Mouse (Mus musculus) layer of hippocampus, adult 18-20 months (tissue): ENCODE data around the gene Nat8f6. TPM values are rescaled to one million over a fixed set of nuclear protein-coding genes. Genes with fewer than 3 reads are reported as not detected.
A peak's percentile ranks its signal among the peaks of the same experiment; 100 is the strongest.
"Not testable (repeated sequence)": the region's sequence is repeated elsewhere in the genome, so short reads cannot be mapped to it uniquely, and the experiment has no call there.

Source experiments
- DNase-seq, 2 experiments: peaks; one replicate each; pipeline ENCODE4 v3.0.0; 2022; ENCODE audit warnings: low spot score in 2 of 2
- long read RNA-seq: library from polyadenylated mRNA; stranded (forward); transcript quantifications from one replicate; pipeline ENCODE4 v2.0.0, GENCODE M21; 2021
- total RNA-seq, 2 experiments: library from RNA; stranded (reverse); gene quantifications; 2 replicates each; pipeline ENCODE4 v1.2.3; 2021

The Nat8f6 gene
- 1 to 10 TPM; 1.1 to 1.3 TPM for total RNA-seq
- long read RNA-seq, partial matches to known transcripts, result 0 of 8 reads
- long read RNA-seq, other reads (novel, unspliced or antisense), result 8 of 8 reads

GRCm38 (mm10) chr6:85820837-85821236 is at the start of gene Nat8f6, which contains the start of gene Nat8f5:
Gene Nat8f6, minus strand, starts transcription at chr6:85820954.
Gene Nat8f5, minus strand, starts transcription at chr6:85820972.
- DNase-seq, result no peak

GRCm38 (mm10) chr6:85869006-85869405 is 48.3 kb upstream of the Nat8f6 start, which contains the start of gene Nat8f2:
Gene Nat8f2, minus strand, starts transcription at chr6:85869158.
- not testable (repeated sequence) for DNase-seq

GRCm38 (mm10) chr6:85867726-85868690 is 47.3 kb upstream of the Nat8f6 start:
- DNase-seq, result no peak

GRCm38 (mm10) chr6:85866995-85867394 is 46.2 kb upstream of the Nat8f6 start:
- DNase-seq, result not testable (repeated sequence)

GRCm38 (mm10) chr6:85866166-85866565 is 45.4 kb upstream of the Nat8f6 start:
- DNase-seq, result not testable (repeated sequence)

GRCm38 (mm10) chr6:85864900-85865639 is 44.3 kb upstream of the Nat8f6 start:
- peak in 1 of 2 experiments; percentile 40 for DNase-seq

- DNase-seq, result no peak
Measured at GRCm38 (mm10) chr6:85863840-85864239, 43.1 kb upstream of the Nat8f6 start.

- no peak for DNase-seq
Measured at GRCm38 (mm10) chr6:85863136-85863535, 42.4 kb upstream of the Nat8f6 start.

- no peak for DNase-seq
Measured at GRCm38 (mm10) chr6:85862565-85862964, 41.8 kb upstream of the Nat8f6 start.

- no peak for DNase-seq
Measured at GRCm38 (mm10) chr6:85861247-85861646, 40.5 kb upstream of the Nat8f6 start.

- peak; percentile 37 to 84 for DNase-seq
Measured at GRCm38 (mm10) chr6:85856194-85856678, 35.5 kb upstream of the Nat8f6 start.

GRCm38 (mm10) chr6:85853481-85853880 is 32.7 kb upstream of the Nat8f6 start:
- DNase-seq, result no peak

- DNase-seq, result no peak
Measured at GRCm38 (mm10) chr6:85851062-85851773, 30.5 kb upstream of the Nat8f6 start.

- no peak for DNase-seq
Measured at GRCm38 (mm10) chr6:85849240-85849639, 28.5 kb upstream of the Nat8f6 start.

- DNase-seq, result no peak
Measured at GRCm38 (mm10) chr6:85848140-85848539, 27.4 kb upstream of the Nat8f6 start.

GRCm38 (mm10) chr6:85846921-85847320 is 26.2 kb upstream of the Nat8f6 start:
- no peak for DNase-seq

GRCm38 (mm10) chr6:85843677-85844458 is 23.1 kb upstream of the Nat8f6 start:
- not testable (repeated sequence) for DNase-seq

- peak in 1 of 2 experiments; percentile 61 for DNase-seq
Measured at GRCm38 (mm10) chr6:85839982-85840381, 19.2 kb upstream of the Nat8f6 start.

GRCm38 (mm10) chr6:85838674-85839073 is 17.9 kb upstream of the Nat8f6 start:
- DNase-seq, result no peak

GRCm38 (mm10) chr6:85837307-85837706 is 16.6 kb upstream of the Nat8f6 start:
- peak in 1 of 2 experiments; percentile 39 for DNase-seq
